Comparison of ENCODE assay signal across 12 mouse cellular contexts in genomic region chr4:83166867-83167814, GRCm38 (mm10).
DNase-seq lines count a peak whose midpoint lies in the region; ATAC-seq and TF ChIP-seq lines count a peak whose summit lies in the region.
"Had no signal": no experiment of that assay in that cellular context is flagged by ENCODE, and none has a peak within 500 bp of the region (broad histone marks: within the 10 kb centered on the region; RNA-seq: fewer than 3 reads in every experiment).

No protein-coding gene starts in this region.

- no peaks in the 10 kb centered on the region for H3K4me1 ChIP-seq in hindbrain, postnatal 0 days (ENCODE audit: insufficient read depth, low read length)
- no peaks in the 10 kb centered on the region for H3K4me1 ChIP-seq in hindbrain, embryonic 16.5 days (ENCODE audit: control insufficient read depth, insufficient read depth, low read depth, low read length)
- H3K4me1 ChIP-seq in limb, embryonic 14.5 days (ENCODE audit: control insufficient read depth, insufficient read depth, low read length) = peaks cover 5% of the 10 kb centered on the region; the same call in 1 of the 2 replicates

- H3K27ac ChIP-seq in hindbrain, postnatal 0 days = no peak overlapping the region
- no peak overlapping the region; the same call in 1 of the 2 replicates for H3K27ac ChIP-seq in hindbrain, embryonic 16.5 days (ENCODE audit: low read depth, low read length)
- no peak overlapping the region for H3K27ac ChIP-seq in limb, embryonic 14.5 days (replicated peaks; ENCODE audit: low read depth, low read length)

- peak; percentile 19 for DNase-seq in hindbrain, postnatal 0 days (ENCODE audit: low spot score)
- DNase-seq in brain, embryonic 18.5 days (ENCODE audit: low read depth, low spot score) = peak; percentile 34
- peak; percentile 22 for DNase-seq in kidney, adult 18-20 months
- DNase-seq in limb, embryonic 14.5 days (ENCODE audit: low spot score) = peak; percentile 42
- no peak for DNase-seq in thymus, postnatal 14 days
- no peak for DNase-seq in embryo, embryonic 10.5 days (ENCODE audit: low spot score)
- no peak for DNase-seq in urinary bladder, postnatal 10 days (ENCODE audit: low spot score)
- DNase-seq: adrenal gland, postnatal 25 days; cerebellum, postnatal 10 days; heart, adult 18-20 months had no signal

- H3K27me3 ChIP-seq in hindbrain, postnatal 0 days (ENCODE audit: insufficient read depth, low read length) = no peaks in the 10 kb centered on the region
- no peaks in the 10 kb centered on the region for H3K27me3 ChIP-seq in hindbrain, embryonic 16.5 days (replicated peaks; ENCODE audit: control insufficient read depth, insufficient read depth, low read length)
- H3K27me3 ChIP-seq in limb, embryonic 14.5 days (ENCODE audit: control insufficient read depth, insufficient read depth, low read length) = no peaks in the 10 kb centered on the region

- no peak overlapping the region for H3K4me3 ChIP-seq in hindbrain, postnatal 0 days (ENCODE audit: low read length)
- H3K4me3 ChIP-seq in hindbrain, embryonic 16.5 days (ENCODE audit: low read length) = no peak overlapping the region
- H3K4me3 ChIP-seq in limb, embryonic 14.5 days (replicated peaks; ENCODE audit: low read length) = no peak overlapping the region
- H3K4me3 ChIP-seq: erythroblast, embryonic 14.5 days had no signal

- no peak for TF ChIP-seq CTCF in hindbrain, postnatal 0 days (IDR thresholded peaks at IDR 0.05; ENCODE audit: low read depth)

- H3K36me3 ChIP-seq in hindbrain, postnatal 0 days (ENCODE audit: insufficient read depth, low read length) = no peaks in the 10 kb centered on the region
- no peaks in the 10 kb centered on the region for H3K36me3 ChIP-seq in hindbrain, embryonic 16.5 days (ENCODE audit: control insufficient read depth, insufficient read depth, low read length)
- no peaks in the 10 kb centered on the region for H3K36me3 ChIP-seq in limb, embryonic 14.5 days (ENCODE audit: control insufficient read depth, insufficient read depth, low read length)

- ATAC-seq in hindbrain, postnatal 0 days = no peak
- no peak for ATAC-seq in hindbrain, embryonic 16.5 days
- no peak for ATAC-seq in limb, embryonic 14.5 days (ENCODE audit: low FRiP score, low read depth)

- H3K4me2 ChIP-seq in hindbrain, postnatal 0 days (ENCODE audit: low read depth, low read length) = no peak overlapping the region
- H3K4me2 ChIP-seq in hindbrain, embryonic 16.5 days (ENCODE audit: low read length) = no peak overlapping the region
- H3K4me2 ChIP-seq in limb, embryonic 14.5 days (replicated peaks; ENCODE audit: low read depth, low read length, severe bottlenecking) = no peak overlapping the region

- 54% methylated on average over 12 of the region's 12 CpGs for WGBS in hindbrain, postnatal 0 days
- WGBS in hindbrain, embryonic 16.5 days = 52% methylated on average over 12 of the region's 12 CpGs
- WGBS in limb, embryonic 14.5 days = 68% methylated on average over 12 of the region's 12 CpGs

- TF ChIP-seq POLR2A in limb, embryonic 14.5 days (IDR thresholded peaks at IDR 0.05; ENCODE audit: borderline replicate concordance, extremely low read depth, insufficient read depth, insufficient read length) = no peak

- H3K9me3 ChIP-seq in hindbrain, postnatal 0 days (ENCODE audit: low read length) = no peaks in the 10 kb centered on the region
- H3K9me3 ChIP-seq in hindbrain, embryonic 16.5 days (ENCODE audit: control insufficient read depth, low read length) = no peaks in the 10 kb centered on the region
- no peaks in the 10 kb centered on the region for H3K9me3 ChIP-seq in limb, embryonic 14.5 days (ENCODE audit: control insufficient read depth, low read length)

- H3K9ac ChIP-seq in hindbrain, postnatal 0 days (replicated peaks; ENCODE audit: low read length) = no peak overlapping the region
- H3K9ac ChIP-seq in hindbrain, embryonic 16.5 days (ENCODE audit: low read depth, low read length) = no peak overlapping the region
- H3K9ac ChIP-seq in limb, embryonic 14.5 days (ENCODE audit: low read depth, low read length, severe bottlenecking) = no peak overlapping the region

Comparison
In these comparisons a context has a peak if more than half of its experiments do, and no peak if none do; other contexts are left out.
1. DNase-seq: peak in hindbrain, postnatal 0 days (single experiment), brain, embryonic 18.5 days (single experiment), kidney, adult 18-20 months (single experiment) and limb, embryonic 14.5 days (single experiment); none in thymus, postnatal 14 days (single experiment), embryo, embryonic 10.5 days (single experiment) and urinary bladder, postnatal 10 days (single experiment).